Comparison of ENCODE assay signal across 21 mouse cellular contexts in genomic region chr3:104189823-104190222, GRCm38 (mm10). TPM values are rescaled to one million over a fixed set of nuclear protein-coding genes. Genes with fewer than 3 reads are reported as not detected.
A peak's percentile ranks its signal among the peaks of the same experiment; 100 is the strongest.
DNase-seq lines count a peak whose midpoint lies in the region; ATAC-seq and TF ChIP-seq lines count a peak whose summit lies in the region.
"Had no signal": no experiment of that assay in that cellular context is flagged by ENCODE, and none has a peak within 500 bp of the region (broad histone marks: within the 10 kb centered on the region; RNA-seq: fewer than 3 reads in every experiment).

No protein-coding gene starts in this region.

- no peak overlapping the region for H3K4me3 ChIP-seq in liver, adult 2 months (ENCODE audit: insufficient read depth, low read depth, low read length)
- H3K4me3 ChIP-seq in intestine, embryonic 16.5 days (ENCODE audit: low read length) = no peak overlapping the region
- no peak overlapping the region for H3K4me3 ChIP-seq in liver, embryonic 15.5 days (replicated peaks)
- H3K4me3 ChIP-seq: embryonic facial prominence, embryonic 15.5 days; erythroblast, embryonic 14.5 days; forebrain, embryonic 10.5 days; gastrocnemius, adult 2 months; heart, embryonic 13.5 days had no signal

- peaks cover 4% of the 10 kb centered on the region; the same call in 1 of the 2 replicates for H3K4me1 ChIP-seq in liver, adult 2 months (ENCODE audit: control insufficient read depth, insufficient read depth, low read length)
- H3K4me1 ChIP-seq in intestine, embryonic 16.5 days (ENCODE audit: control insufficient read depth, insufficient read depth, low read length) = peaks cover 3% of the 10 kb centered on the region; the same call in 1 of the 2 replicates
- no peaks in the 10 kb centered on the region for H3K4me1 ChIP-seq in liver, embryonic 15.5 days (replicated peaks)
- H3K4me1 ChIP-seq: embryonic facial prominence, embryonic 15.5 days; forebrain, embryonic 10.5 days had no signal

- H3K36me3 ChIP-seq in liver, adult 2 months (ENCODE audit: control insufficient read depth, insufficient read depth, low read length) = no peaks in the 10 kb centered on the region
- no peaks in the 10 kb centered on the region for H3K36me3 ChIP-seq in intestine, embryonic 16.5 days (ENCODE audit: control insufficient read depth, insufficient read depth, low read length)
- H3K36me3 ChIP-seq in liver, embryonic 15.5 days (replicated peaks) = no peaks in the 10 kb centered on the region
- H3K36me3 ChIP-seq: embryonic facial prominence, embryonic 15.5 days; forebrain, embryonic 10.5 days; heart, embryonic 13.5 days had no signal

- DNase-seq in liver, adult 2 months (ENCODE audit: extremely low read depth, low read depth, low spot score) = peak; percentile 87
- no peak for DNase-seq in liver
- DNase-seq in yolk sac, embryonic 10.5 days (ENCODE audit: low spot score) = peak; percentile 34
- no peak for DNase-seq in thymus, postnatal 25 days
- DNase-seq: adrenal gland, adult 2 months; adrenal gland, postnatal 36 days; cerebellum, adult 11 months; cerebellum, adult 8-10 months; cerebellum, postnatal 14 days; embryo, embryonic 11 days; gastrocnemius, adult 2 months; gastrocnemius, postnatal 36 days; heart, adult 11 months; heart, postnatal 36 days had no signal

- peaks cover 9% of the 10 kb centered on the region; the same call in 1 of the 2 replicates for H3K79me2 ChIP-seq in liver, adult 2 months (ENCODE audit: control insufficient read depth, insufficient read depth, low read length)

- no peak for TF ChIP-seq POLR2A in liver, adult 2 months (IDR thresholded peaks at IDR 0.05; ENCODE audit: extremely low read depth, insufficient read depth, low read length)

- H3K27me3 ChIP-seq in liver, adult 2 months (ENCODE audit: control insufficient read depth, insufficient read depth, low read length) = no peaks in the 10 kb centered on the region
- H3K27me3 ChIP-seq in intestine, embryonic 16.5 days (replicated peaks; ENCODE audit: control insufficient read depth, insufficient read depth, low read length) = no peaks in the 10 kb centered on the region
- H3K27me3 ChIP-seq in liver, embryonic 15.5 days = no peaks in the 10 kb centered on the region
- H3K27me3 ChIP-seq: embryonic facial prominence, embryonic 15.5 days; heart, embryonic 13.5 days had no signal

- no peak overlapping the region for H3K4me2 ChIP-seq in intestine, embryonic 16.5 days (ENCODE audit: low read depth, low read length)
- H3K4me2 ChIP-seq in liver, embryonic 15.5 days = no peak overlapping the region
- H3K4me2 ChIP-seq: embryonic facial prominence, embryonic 15.5 days; heart, embryonic 13.5 days had no signal

- 27% methylated on average over 2 of the region's 2 CpGs for WGBS in liver, adult 2 months
- 40% methylated on average over 2 of the region's 2 CpGs for WGBS in intestine, embryonic 16.5 days
- WGBS in liver, embryonic 15.5 days (ENCODE audit: insufficient replicate concordance) = 51% methylated on average over 2 of the region's 2 CpGs

- TF ChIP-seq CTCF in liver, adult 2 months (IDR thresholded peaks at IDR 0.05; ENCODE audit: low read depth, low read length) = no peak

- no peak overlapping the region for H3K9ac ChIP-seq in liver, adult 2 months (ENCODE audit: low read depth, low read length)
- H3K9ac ChIP-seq in intestine, embryonic 16.5 days (ENCODE audit: low read depth, low read length) = no peak overlapping the region
- no peak overlapping the region for H3K9ac ChIP-seq in liver, embryonic 15.5 days
- H3K9ac ChIP-seq: embryonic facial prominence, embryonic 15.5 days; heart, embryonic 13.5 days had no signal

- no peaks in the 10 kb centered on the region for H3K9me3 ChIP-seq in intestine, embryonic 16.5 days (ENCODE audit: control insufficient read depth, low read length)
- H3K9me3 ChIP-seq in liver, embryonic 15.5 days (replicated peaks) = no peaks in the 10 kb centered on the region
- H3K9me3 ChIP-seq: embryonic facial prominence, embryonic 15.5 days; forebrain, embryonic 10.5 days; heart, embryonic 13.5 days had no signal

- H3K27ac ChIP-seq in liver, adult 2 months (replicated peaks; ENCODE audit: insufficient read depth, low read depth, low read length) = peak overlapping the region; percentile 65
- H3K27ac ChIP-seq in intestine, embryonic 16.5 days (ENCODE audit: low read length) = no peak overlapping the region
- no peak overlapping the region for H3K27ac ChIP-seq in liver, embryonic 15.5 days (replicated peaks)
- H3K27ac ChIP-seq: embryonic facial prominence, embryonic 15.5 days; forebrain, embryonic 10.5 days; gastrocnemius, adult 2 months; heart, embryonic 13.5 days had no signal

- peak; percentile 73 for ATAC-seq in intestine, embryonic 16.5 days
- ATAC-seq in liver, embryonic 15.5 days (ENCODE audit: insufficient read depth) = peak; percentile 57
- ATAC-seq: forebrain, embryonic 14.5 days had no signal

RNA-seq across cellular contexts. Expression of gene Magi3, which starts 30.4 kb away (rescaled TPM):
- 17.7 and 20.4 TPM in 2 replicates for total RNA-seq in liver, adult 2 months (2014; rRNA removed)
- 5.0 and 5.1 TPM in 2 replicates for polyA plus RNA-seq in liver, adult 2 months (2012; rRNA removed)
- 6.5 and 6.6 TPM in 2 replicates for polyA plus RNA-seq in intestine, embryonic 16.5 days (2015; fragmentation: Nextera tagmentation; extraction: Ambion mirVana)
- polyA plus RNA-seq in liver, embryonic 15.5 days (2015; fragmentation: Nextera tagmentation; extraction: Ambion mirVana) = 1.2 and 1.4 TPM in 2 replicates

Comparison
In these comparisons a context has a peak if more than half of its experiments do, and no peak if none do; other contexts are left out.
1. DNase-seq: peak in liver, adult 2 months (single experiment) and yolk sac, embryonic 10.5 days (single experiment); none in liver (single experiment) and thymus, postnatal 25 days (single experiment).